Mouse (Mus musculus): ENCODE results near the gene Pigz.
"Not testable (repeated sequence)": the region's sequence is repeated elsewhere in the genome, so short reads cannot be mapped to it uniquely, and the experiment has no call there.

Pigz gene

DNA sequence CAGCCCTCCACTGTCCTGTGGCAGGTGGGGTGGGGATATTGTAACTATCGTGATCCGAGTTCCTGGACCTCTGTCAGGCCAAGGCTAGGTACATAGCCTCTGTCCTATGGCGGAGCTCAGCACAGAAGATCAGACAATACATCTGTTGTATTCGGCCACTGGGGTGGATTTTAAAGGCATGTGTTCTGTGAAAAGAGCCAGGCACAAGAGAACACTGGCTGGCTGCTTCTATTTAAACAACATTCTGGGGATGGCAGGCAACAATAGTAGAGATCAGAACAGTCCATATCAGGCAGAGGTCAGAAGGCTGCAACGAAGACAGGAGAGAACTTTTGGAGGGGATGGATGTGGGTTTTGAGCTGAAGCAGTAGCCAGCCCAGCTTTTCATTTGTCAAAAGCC lies 1.4 kb upstream of the Pigz start:
- DNase-seq: no peak

DNA sequence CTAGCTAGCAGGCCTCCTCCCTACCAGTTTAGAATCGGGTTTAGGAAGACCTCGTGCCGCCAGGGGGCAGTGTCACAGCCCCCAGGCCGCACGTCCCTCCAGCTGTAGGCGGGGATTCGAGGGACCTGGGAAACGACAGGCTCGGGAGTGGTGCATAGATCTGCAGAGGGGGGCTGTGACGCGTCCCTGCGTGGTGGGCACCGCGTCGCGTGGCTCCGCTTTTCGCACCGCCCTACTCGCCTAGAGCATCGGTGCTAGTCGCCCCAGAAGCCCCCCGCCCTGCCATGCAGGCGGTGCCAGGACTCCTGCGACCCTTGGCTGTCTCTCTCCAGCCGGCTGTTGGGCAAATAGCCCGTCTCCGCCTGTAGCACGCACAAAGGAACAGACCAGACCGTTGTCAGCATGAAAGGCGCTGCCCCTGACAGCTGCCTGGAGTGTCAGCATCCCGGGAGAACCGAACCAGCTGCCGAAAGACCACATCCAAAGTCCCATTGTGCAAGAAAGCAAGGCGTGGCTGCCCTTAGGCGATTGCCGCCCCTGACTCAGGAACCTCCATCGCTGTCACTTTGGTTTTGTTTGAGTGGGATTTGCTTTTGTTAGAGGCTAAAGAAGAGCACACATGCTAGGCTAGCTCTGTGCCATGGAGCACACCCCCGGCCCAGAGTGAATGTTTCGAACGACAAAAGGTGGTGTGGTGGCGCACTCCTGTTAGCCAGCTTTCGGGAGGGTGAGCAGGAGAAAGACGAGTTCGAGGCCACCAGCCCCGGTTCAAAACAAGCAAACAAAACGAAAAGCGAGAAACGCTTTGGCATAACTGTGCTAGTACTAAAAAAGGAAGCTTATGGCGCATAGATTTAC lies 582 bp upstream of the Pigz start:
- DNase-seq: peak; percentile 86 to 92

DNA sequence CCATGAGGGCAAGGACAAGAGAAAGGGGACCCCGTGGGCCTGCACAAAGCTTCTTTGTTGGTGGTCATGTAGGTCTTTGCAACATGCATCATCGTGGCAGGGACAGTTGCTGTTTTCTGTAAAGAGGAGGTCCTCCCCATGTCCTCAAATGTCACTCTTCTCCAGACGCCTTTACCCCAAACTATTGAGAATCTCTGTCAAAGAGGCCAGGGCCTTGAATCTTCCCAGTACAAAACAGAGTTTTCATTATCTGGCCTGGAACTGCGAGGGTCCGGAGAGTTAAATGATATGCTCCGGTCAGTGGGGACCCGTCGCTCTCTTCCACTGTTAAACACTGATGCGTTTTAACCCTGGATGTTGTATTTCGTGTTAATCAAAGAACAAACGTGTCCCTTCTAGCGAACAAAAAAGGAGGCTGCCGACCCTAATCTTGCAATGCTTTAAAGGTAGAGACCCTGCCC lies 929 bp downstream of the Pigz start:
- DNase-seq: peak in 1 of 2 experiments; percentile 40

DNA sequence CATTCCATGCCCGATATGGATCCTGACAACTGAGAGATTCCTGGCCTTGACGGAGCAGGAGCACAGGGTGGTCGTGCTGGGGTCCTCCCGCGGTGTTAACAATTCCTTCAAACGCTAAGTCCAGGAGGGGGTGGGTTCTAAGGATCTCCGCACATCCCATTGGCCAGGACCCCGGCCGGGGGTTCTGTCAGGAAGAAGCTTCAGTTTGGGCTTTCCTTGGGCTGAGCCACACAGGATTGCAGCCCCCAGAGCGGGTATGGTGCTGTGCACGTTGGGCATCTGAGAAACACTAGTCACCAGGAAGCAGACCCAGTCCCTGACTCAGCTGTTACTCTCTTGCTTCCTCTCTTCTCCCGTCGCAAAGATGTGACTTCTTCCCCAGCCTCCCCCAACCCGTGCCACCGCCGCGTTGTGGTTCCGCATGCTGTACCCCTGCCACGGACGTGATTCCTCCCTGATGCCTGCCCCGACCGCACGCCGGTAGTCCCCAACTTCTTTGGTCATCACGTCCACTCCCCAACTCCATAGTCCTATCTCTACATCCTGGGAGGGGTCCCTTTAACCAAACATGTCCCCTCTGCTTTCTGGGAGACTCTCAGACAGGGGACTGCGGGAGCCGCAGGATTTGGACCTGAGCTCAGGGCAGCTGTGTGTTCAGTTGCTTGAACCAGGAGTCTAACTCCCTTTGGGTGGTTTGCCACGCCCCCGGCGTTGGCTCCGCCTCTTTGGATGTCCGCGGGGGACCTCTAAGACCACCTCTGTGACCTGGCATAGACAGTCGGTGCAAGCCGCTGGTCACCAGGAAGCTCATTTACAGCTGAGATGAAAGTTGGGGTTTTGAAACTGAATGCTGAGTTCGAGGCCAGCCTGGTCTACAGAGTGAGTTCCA lies 1.7 kb downstream of the Pigz start:
- peak; percentile 23 to 29 for DNase-seq

DNA sequence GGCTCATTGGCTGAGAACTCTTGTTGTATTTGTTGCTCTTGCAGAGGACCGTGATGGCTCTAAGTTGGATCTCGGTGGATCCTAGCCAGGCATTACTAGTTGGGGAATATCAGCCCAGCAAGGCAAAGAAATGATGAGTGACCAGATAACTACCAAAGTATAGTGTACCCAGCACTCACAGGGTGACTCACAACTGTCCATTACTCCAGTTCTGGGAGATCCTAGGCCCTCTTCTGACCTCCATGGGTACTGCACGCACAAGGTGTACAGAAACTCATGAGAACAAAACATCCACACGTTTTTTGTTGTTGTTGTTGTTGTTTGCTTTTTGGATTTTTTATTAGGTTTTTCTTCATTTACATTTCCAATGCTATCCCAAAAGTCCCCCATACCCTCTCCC lies 2.9 kb downstream of the Pigz start:
- no peak for DNase-seq

DNA sequence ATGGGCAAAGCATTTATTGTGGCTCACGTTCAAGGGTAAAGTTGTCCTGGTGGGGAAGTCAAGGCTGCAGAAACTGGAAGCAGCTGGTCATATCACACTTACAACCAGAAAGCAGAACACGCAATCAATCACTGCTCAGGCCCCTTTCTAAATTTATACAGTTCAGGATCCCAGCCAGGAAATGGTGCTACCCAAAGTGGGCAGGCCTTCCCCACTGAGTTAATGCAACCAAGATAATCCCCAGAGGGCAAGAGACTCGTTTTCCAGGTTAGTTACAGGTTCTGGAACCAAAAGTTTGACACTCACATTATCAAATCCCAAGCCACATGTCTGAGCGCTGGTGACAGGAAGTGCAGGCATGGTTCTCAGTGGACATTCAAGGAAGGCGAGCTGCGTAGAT lies 5.2 kb downstream of the Pigz start:
- no peak for DNase-seq

DNA sequence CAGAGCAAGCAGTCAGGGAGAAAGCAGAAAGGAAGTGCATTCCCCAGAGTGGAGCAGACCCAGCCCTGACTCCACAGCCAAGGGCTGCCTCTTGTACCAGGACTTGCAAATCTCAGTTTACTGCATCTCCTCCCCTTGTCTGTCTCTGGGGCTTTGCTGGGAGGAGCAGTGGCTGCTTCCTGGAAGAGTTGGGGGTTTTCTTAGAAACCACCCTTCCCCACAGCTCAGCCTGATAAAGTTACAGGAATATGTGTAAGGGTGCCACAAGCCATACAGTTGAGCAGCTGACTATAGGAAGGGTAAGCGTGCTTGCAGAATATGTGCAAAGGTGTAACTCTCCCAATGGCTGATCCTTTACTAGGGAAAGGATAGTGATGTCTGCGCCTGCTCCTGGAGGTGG lies 6.9 kb downstream of the Pigz start:
- no peak for DNase-seq

DNA sequence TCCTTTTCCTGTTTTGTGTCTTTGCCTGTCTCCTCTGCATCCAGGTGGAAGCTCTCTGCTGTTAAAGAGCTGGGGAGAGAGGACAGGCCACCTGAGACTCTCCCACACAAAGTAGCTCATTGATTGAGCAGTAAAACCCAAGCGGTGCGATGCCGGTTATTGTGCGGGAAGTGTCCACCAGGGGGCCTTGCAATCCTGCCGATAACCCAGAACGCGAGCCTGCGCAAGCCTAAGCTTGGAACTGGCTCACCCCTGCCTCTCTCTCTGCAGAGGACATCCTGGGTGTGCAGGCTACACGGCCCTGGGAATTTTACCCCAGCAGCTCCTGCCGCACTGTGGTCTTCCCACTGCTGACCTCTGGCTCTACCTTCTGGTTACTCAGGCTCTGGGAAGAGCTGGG lies 10.3 kb downstream of the Pigz start:
- peak; percentile 78 to 80 for DNase-seq

DNA sequence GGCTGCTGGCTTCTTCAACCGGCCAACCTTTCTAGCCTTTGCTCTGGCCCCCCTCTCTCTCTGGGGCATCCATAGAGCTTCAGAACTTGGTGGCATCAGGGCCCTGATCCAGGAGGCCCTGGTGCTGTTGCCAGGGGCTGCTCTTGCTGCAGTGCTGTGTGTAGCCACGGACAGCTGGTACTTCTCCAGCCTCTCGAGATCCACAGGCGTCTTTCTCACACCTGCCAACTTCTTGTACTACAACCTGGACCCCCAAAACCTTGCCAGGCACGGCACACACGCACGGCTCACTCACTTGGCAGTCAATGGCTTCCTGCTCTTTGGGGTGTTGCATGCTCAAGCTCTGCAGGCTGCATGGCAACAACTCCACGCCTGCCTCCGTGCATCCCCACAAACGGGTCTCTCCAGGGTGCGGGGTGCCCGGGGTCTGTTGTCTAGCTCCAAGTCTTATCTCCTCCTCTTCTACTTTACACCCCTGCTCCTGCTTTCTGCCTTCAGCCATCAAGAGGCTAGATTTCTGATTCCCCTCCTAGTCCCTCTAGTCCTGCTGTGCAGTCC lies 11.1 kb downstream of the Pigz start:
- no peak for DNase-seq

DNA sequence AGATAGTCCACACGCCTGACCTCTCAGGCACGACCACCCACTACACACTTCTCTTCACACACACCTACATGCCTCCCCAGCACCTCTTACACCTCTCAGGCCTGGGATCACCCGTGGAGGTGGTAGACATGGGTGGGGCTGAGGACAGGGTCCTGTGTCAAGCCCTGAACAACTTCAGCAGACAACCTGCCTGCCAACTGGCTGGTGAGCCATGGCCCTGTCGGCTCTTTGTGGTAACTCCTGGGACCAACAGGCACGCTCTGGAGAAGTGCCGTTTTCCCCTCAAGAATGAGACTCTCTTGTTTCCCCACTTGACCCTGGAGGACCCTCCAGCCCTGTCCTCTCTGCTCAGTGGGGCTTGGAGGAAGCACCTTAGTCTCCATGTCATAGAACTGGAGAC lies 11.7 kb downstream of the Pigz start:
- no peak for DNase-seq

DNA sequence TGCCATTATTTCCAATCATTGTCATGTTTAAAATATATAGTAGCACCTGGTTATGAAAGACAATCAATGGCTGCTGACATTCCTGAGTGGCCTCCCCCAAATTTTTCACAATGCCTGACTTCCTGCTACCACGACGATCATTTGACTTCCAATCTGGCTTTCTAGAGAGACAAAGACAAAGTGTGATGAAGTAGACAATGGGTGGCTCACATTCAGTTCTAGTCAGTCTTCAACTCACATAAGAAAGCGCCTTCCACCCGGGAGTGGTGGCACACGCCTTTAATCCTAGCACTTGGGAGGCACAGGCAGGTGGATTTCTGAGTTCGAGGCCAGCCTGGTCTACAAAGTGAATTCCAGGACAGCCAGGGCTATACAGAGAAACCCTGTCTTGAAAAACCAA lies 12.3 kb downstream of the Pigz start:
- not testable (repeated sequence) for DNase-seq

DNA sequence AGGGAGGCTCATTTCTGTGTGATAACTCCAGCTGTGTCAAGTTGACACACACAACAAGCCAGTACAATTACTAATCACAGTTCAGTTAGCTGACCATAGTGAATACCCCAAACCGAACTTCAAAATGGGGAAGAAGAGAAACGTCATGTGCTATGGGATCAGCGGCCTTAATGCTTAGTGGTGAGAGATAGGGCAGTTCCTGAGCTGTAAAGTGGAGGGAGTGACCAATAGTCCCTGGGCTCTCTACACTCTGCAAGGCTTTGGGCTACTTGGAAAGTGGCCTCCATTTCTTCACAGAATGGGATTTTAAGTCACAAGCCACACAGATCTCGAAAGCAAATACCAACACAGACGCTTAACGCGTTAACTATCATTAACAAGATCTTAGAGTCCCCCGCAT lies 13.7 kb downstream of the Pigz start:
- DNase-seq: no peak

DNA sequence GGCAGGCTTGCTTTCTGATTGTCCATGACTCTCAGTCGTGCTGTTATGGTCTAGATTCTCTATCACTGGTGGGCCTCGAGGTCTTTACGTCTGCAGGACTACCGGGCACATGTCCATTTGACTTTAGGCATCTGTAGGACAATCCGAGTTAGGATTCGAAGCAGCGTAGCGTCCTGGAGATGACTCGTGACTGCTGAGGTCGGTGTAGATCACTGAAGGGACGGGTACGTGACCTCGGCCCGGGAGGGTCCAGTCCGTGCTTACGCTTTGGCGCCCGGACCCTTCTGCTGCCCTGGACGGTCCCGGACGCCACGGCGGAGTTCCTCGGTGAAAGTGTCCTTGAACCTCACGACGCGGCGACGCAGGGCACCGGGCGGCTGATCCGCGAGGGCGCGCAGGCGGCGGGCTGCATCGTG lies 14.3 kb downstream of the Pigz start:
- no peak for DNase-seq

DNA sequence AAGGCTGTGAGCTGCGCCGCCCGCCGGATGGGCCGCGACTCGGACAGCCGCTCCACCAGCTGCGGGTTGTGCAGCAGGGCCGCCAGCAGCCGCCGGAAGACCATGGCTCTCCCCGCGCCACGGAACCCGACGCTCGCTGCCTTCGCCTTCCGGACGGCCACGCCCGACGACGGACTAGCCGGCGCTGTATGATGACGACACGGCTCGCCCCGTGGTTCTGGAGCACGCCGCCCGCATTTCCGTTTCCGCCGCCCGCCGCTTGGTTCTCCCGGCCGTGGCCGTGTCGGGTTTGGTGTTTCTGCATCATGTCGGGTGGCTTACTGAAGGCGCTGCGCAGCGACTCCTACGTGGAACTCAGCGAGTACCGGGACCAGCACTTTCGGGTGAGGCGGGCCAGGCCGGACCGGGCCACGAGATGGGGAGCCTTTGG lies 14.7 kb downstream of the Pigz start, which contains the start of the genes 0610012G03Rik and Ncbp2:
Gene 0610012G03Rik, minus strand, starts transcription at position 150 of the 430 bp plus-strand sequence.
Gene Ncbp2, plus strand, starts transcription at position 169 of the 430 bp plus-strand sequence.
- DNase-seq: peak; percentile 95 to 96

DNA sequence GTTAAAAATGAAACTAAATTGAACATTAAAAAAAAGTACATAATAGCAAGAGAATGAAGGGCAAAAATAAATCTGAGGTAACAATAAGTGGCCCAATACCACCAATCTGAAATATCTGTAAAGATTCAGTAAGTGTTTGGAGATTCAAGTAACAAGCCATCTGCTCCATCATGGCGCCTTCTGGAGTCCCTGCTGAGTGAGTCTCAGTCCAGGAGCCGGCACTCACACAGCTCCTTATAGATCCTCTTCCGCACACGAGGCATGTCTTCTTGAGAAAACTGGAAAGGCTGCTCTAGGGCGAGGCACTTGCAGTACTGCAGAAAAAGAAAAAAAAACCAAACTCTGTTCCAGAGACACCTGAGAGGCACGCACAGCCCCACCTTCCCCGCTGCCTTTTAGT lies 29.6 kb downstream of the Pigz start:
- no peak for DNase-seq

DNA sequence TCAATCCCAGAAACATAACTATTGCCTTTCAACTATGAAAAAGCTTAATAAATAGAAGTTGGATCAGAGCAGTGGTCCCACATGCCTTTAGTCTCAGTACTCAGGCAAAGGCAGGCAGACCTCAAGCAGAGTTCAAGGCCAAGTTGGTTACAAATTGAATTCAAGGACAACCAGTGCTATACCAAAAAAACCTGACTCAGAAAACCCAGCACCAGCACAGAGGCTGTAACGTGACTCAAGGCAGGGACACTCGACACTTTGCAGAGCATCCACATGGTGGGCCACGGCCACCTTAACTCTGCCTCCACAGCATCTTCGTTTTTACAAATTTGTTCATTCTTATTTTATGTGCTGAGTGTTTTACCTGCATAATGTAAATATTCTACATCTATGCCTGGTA lies 41.6 kb downstream of the Pigz start:
- DNase-seq: no peak

DNA sequence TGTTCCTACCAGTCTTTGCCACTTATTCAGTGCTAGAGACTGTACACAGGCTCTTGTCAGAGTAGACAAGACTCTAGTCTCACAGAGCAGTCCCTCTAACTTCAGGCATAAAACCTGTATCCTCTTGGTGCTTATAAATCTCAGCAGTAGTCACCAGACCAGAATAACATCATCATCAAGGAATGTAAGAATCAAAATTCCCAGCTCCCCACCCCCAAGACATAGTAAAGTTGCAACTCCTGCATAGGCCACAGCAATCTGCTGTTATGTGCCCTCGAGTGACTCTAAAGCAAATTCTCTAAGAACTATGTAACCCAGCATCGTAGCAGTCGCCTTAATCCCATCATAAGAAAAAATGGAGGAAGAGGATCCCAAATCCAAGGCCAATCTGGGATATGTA lies 45.9 kb downstream of the Pigz start:
- no peak for DNase-seq

DNA sequence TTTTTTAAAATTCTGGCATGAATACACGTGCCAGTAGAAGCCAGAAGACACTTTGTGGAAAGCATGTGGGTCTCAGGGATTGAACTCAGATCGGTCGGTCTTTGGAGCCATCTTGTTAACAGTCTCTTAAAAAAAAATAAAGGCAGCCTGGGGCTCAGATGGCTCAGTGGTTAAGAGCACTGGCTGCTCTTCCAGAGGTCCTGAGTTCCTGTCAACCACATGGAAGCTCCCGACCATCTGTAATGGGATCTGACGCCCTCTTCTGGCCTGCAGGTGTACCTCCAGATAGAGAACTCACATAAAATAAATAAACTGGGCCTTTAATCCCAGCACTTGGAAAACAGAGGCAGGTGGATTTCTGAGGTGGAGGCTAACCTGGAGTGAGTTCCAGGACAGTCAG lies 47.3 kb downstream of the Pigz start:
- DNase-seq: no peak

DNA sequence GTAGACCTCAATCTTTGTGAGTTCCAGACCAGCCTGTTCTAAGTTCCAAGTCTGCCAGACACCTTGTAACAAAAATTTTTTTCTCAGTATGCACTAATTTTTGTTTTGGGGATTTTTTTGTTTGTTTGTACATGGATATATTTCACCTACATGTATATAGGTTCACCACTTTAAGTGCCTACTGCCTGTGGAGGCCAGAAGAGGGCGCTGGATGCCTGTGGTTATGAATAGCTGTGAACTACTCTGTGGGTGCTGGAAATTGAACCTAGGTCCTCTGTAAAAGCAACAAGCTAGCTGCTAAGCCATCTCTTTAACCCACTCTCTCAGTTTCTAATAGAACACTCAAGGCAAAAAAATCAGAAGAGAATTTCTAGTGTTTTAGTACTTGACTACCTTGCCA lies 58.4 kb downstream of the Pigz start:
- no peak for DNase-seq

DNA sequence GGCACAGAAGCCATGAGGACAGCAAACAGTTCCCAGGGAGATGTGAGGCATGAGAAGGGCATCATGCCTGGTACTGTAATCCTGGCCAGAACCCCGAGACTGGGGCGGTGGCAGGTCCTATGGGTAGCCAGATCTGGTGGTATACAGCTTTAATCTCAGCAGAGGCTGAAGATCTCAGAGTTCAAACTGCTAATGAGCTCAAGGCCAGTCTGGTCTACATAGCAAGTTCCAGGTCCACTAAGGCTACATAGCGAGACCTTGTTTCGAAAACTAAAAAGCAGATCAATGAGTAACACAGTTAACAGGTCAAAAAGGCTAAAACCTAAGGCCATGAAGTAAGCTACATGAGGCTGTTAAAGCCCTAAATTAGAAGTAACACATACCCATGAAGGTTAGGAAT lies 59.5 kb downstream of the Pigz start:
- no peak for DNase-seq

DNA sequence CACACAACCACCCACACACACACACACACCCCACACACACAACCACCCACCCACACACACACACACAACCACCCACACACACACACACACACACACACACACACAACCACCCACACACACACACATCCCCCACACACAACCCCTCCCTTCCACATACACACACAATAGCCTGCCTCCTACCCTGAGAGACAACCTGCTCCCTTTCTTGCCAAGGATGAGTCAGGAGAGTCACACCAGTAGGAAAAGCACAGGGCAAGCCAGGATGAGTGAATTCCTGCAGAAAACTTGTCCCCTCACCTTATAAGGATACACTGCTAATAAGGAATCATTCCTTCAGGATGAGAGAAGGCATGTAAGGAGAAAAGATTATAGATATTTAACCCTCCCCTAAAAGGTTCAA lies 60.3 kb downstream of the Pigz start:
- DNase-seq: no peak
